Mouse (Mus musculus) heart, postnatal 0 days (tissue): ENCODE data around the gene Trak1.

Experiments used
- CTCF ChIP-seq: IDR thresholded peaks from 2 replicates; pipeline ENCODE4 v1.5.1; 2016; ENCODE audit warnings: antibody characterized with exemption, control low read depth, low read depth
- EP300 ChIP-seq: IDR thresholded peaks from 2 replicates; pipeline ENCODE4 v1.6.1; 2016; ENCODE audit warnings: antibody characterized with exemption, low read depth

- TF ChIP-seq CTCF = no peak
- no peak for TF ChIP-seq EP300
Measured at GRCm38 (mm10) chr9:121276745-121277117, 20.6 kb upstream of the Trak1 start.
